Mouse (Mus musculus): ENCODE measurements around the gene Hcfc1r1.

Hcfc1r1 gene

GRCm38 (mm10) chr17:23664556-23665021 is 8.8 kb upstream of the Hcfc1r1 start:
- H3K36me3 ChIP-seq (ENCODE audit: control insufficient read depth, insufficient read depth, low read length, poor library complexity, severe bottlenecking) = peaks cover 2% of the 10 kb centered on the region; the same call in 1 of the 2 replicates
- peak; percentile 72 for DNase-seq (ENCODE audit: low read depth, low spot score)
- H3K27me3 ChIP-seq (ENCODE audit: control insufficient read depth, insufficient read depth, low read length, poor library complexity, severe bottlenecking) = no peaks in the 10 kb centered on the region

- Histone ChIP-seq H3K36me3 (ENCODE audit: control insufficient read depth, insufficient read depth, low read length, poor library complexity, severe bottlenecking) (peaks cover 2% of the 10 kb centered on the region; the same call in 1 of the 2 replicates), H3K27me3 (ENCODE audit: control insufficient read depth, insufficient read depth, low read length, poor library complexity, severe bottlenecking) (no peaks in the 10 kb centered on the region)
- no peak for DNase-seq (ENCODE audit: low read depth, low spot score)
Measured at GRCm38 (mm10) chr17:23665511-23665910, 7.9 kb upstream of the Hcfc1r1 start.

- no peak for DNase-seq (ENCODE audit: low read depth, low spot score)
- H3K36me3 ChIP-seq (ENCODE audit: control insufficient read depth, insufficient read depth, low read length, poor library complexity, severe bottlenecking) = peaks cover 2% of the 10 kb centered on the region; the same call in 1 of the 2 replicates
- H3K27me3 ChIP-seq (ENCODE audit: control insufficient read depth, insufficient read depth, low read length, poor library complexity, severe bottlenecking) = no peaks in the 10 kb centered on the region
Measured at GRCm38 (mm10) chr17:23670516-23671074, 2.8 kb upstream of the Hcfc1r1 start.

- peaks cover 2% of the 10 kb centered on the region; the same call in 1 of the 2 replicates for H3K36me3 ChIP-seq (ENCODE audit: control insufficient read depth, insufficient read depth, low read length, poor library complexity, severe bottlenecking)
- no peak for DNase-seq (ENCODE audit: low read depth, low spot score)
- H3K27me3 ChIP-seq (ENCODE audit: control insufficient read depth, insufficient read depth, low read length, poor library complexity, severe bottlenecking) = no peaks in the 10 kb centered on the region
Measured at GRCm38 (mm10) chr17:23671519-23671918, 1.9 kb upstream of the Hcfc1r1 start.

- DNase-seq (ENCODE audit: low read depth, low spot score) = no peak
- Histone ChIP-seq H3K36me3 (ENCODE audit: control insufficient read depth, insufficient read depth, low read length, poor library complexity, severe bottlenecking) (peaks cover 1% of the 10 kb centered on the region; the same call in 1 of the 2 replicates), H3K27me3 (ENCODE audit: control insufficient read depth, insufficient read depth, low read length, poor library complexity, severe bottlenecking) (no peaks in the 10 kb centered on the region)
Measured at GRCm38 (mm10) chr17:23672761-23673160, 635 bp upstream of the Hcfc1r1 start.

- Histone ChIP-seq H3K36me3 (ENCODE audit: control insufficient read depth, insufficient read depth, low read length, poor library complexity, severe bottlenecking) (no peaks in the 10 kb centered on the region), H3K27me3 (ENCODE audit: control insufficient read depth, insufficient read depth, low read length, poor library complexity, severe bottlenecking) (no peaks in the 10 kb centered on the region)
- DNase-seq (ENCODE audit: low read depth, low spot score) = no peak
Measured at GRCm38 (mm10) chr17:23674271-23674952, 1.0 kb downstream of the Hcfc1r1 start.

- no peaks in the 10 kb centered on the region for H3K27me3 ChIP-seq (ENCODE audit: control insufficient read depth, insufficient read depth, low read length, poor library complexity, severe bottlenecking)
- H3K36me3 ChIP-seq (ENCODE audit: control insufficient read depth, insufficient read depth, low read length, poor library complexity, severe bottlenecking) = no peaks in the 10 kb centered on the region
- DNase-seq (ENCODE audit: low read depth, low spot score) = no peak
Measured at GRCm38 (mm10) chr17:23675127-23675526, 1.7 kb downstream of the Hcfc1r1 start.

GRCm38 (mm10) chr17:23675564-23676281 is 2.3 kb downstream of the Hcfc1r1 start:
- H3K27me3 ChIP-seq (ENCODE audit: control insufficient read depth, insufficient read depth, low read length, poor library complexity, severe bottlenecking) = 0 out of 2 replicates have a peak, but pooled peaks cover 3% of the 10 kb centered on the region
- no peaks in the 10 kb centered on the region for H3K36me3 ChIP-seq (ENCODE audit: control insufficient read depth, insufficient read depth, low read length, poor library complexity, severe bottlenecking)
- peak; percentile 57 for DNase-seq (ENCODE audit: low read depth, low spot score)

GRCm38 (mm10) chr17:23676473-23677031 is 3.2 kb downstream of the Hcfc1r1 start:
- H3K36me3 ChIP-seq (ENCODE audit: control insufficient read depth, insufficient read depth, low read length, poor library complexity, severe bottlenecking) = no peaks in the 10 kb centered on the region
- 0 out of 2 replicates have a peak, but pooled peaks cover 3% of the 10 kb centered on the region for H3K27me3 ChIP-seq (ENCODE audit: control insufficient read depth, insufficient read depth, low read length, poor library complexity, severe bottlenecking)
- DNase-seq (ENCODE audit: low read depth, low spot score) = peak; percentile 42

GRCm38 (mm10) chr17:23677236-23677679 is 3.9 kb downstream of the Hcfc1r1 start, which contains the start of gene Tnfrsf12a:
Tnfrsf12a (minus strand) TSS chr17:23677468.
- Histone ChIP-seq H3K27me3 (ENCODE audit: control insufficient read depth, insufficient read depth, low read length, poor library complexity, severe bottlenecking) (0 out of 2 replicates have a peak, but pooled peaks cover 3% of the 10 kb centered on the region), H3K36me3 (ENCODE audit: control insufficient read depth, insufficient read depth, low read length, poor library complexity, severe bottlenecking) (no peaks in the 10 kb centered on the region)
- peak; percentile 90 for DNase-seq (ENCODE audit: low read depth, low spot score)

GRCm38 (mm10) chr17:23679127-23679835 is 5.9 kb downstream of the Hcfc1r1 start, which contains the start of gene Cldn6:
Cldn6 (plus strand) TSS chr17:23679249.
- no peaks in the 10 kb centered on the region for H3K36me3 ChIP-seq (ENCODE audit: control insufficient read depth, insufficient read depth, low read length, poor library complexity, severe bottlenecking)
- DNase-seq (ENCODE audit: low read depth, low spot score) = no peak
- H3K27me3 ChIP-seq (ENCODE audit: control insufficient read depth, insufficient read depth, low read length, poor library complexity, severe bottlenecking) = peaks cover 5% of the 10 kb centered on the region; the same call in 1 of the 2 replicates

GRCm38 (mm10) chr17:23680336-23680735 is 6.9 kb downstream of the Hcfc1r1 start:
- peaks cover 5% of the 10 kb centered on the region; the same call in 1 of the 2 replicates for H3K27me3 ChIP-seq (ENCODE audit: control insufficient read depth, insufficient read depth, low read length, poor library complexity, severe bottlenecking)
- DNase-seq (ENCODE audit: low read depth, low spot score) = no peak
- no peaks in the 10 kb centered on the region for H3K36me3 ChIP-seq (ENCODE audit: control insufficient read depth, insufficient read depth, low read length, poor library complexity, severe bottlenecking)

GRCm38 (mm10) chr17:23681086-23681485 is 7.7 kb downstream of the Hcfc1r1 start:
- Histone ChIP-seq H3K27me3 (ENCODE audit: control insufficient read depth, insufficient read depth, low read length, poor library complexity, severe bottlenecking) (peaks cover 5% of the 10 kb centered on the region; the same call in 1 of the 2 replicates), H3K36me3 (ENCODE audit: control insufficient read depth, insufficient read depth, low read length, poor library complexity, severe bottlenecking) (no peaks in the 10 kb centered on the region)
- DNase-seq (ENCODE audit: low read depth, low spot score) = no peak

- Histone ChIP-seq H3K27me3 (ENCODE audit: control insufficient read depth, insufficient read depth, low read length, poor library complexity, severe bottlenecking) (peaks cover 5% of the 10 kb centered on the region; the same call in 1 of the 2 replicates), H3K36me3 (ENCODE audit: control insufficient read depth, insufficient read depth, low read length, poor library complexity, severe bottlenecking) (no peaks in the 10 kb centered on the region)
Measured at GRCm38 (mm10) chr17:23682092-23682491, 8.7 kb downstream of the Hcfc1r1 start.

More at GRCm38 (mm10) chr17:23682092-23682491, 8.7 kb downstream of the Hcfc1r1 start:
- no peak for DNase-seq (ENCODE audit: low read depth, low spot score)

All from splenic B cell, adult 2 months (primary cell).